Mouse (Mus musculus): ENCODE results near the gene Gtf3c1. TPM values are rescaled to one million over a fixed set of nuclear protein-coding genes. Genes with fewer than 3 reads are reported as not detected.

Gtf3c1 gene
- polyA plus RNA-seq, 1 experiment from 2014 or later, result 24.0 TPM

GRCm38 (mm10) chr7:125597083-125597482 is 110.5 kb downstream of the Gtf3c1 start:
- Histone ChIP-seq H3K27ac (ENCODE audit: low read length) (no peak overlapping the region), H3K4me2 (ENCODE audit: low read depth, low read length) (no peak overlapping the region), H3K9me3 (replicated peaks; ENCODE audit: control insufficient read depth, low read length) (no peaks in the 10 kb centered on the region), H3K4me3 (replicated peaks; ENCODE audit: low read length) (no peak overlapping the region), H3K27me3 (ENCODE audit: control insufficient read depth, insufficient read depth, low read length) (no peaks in the 10 kb centered on the region), H3K4me1 (ENCODE audit: control insufficient read depth, insufficient read depth, low read length) (no peaks in the 10 kb centered on the region), H3K36me3 (ENCODE audit: control insufficient read depth, insufficient read depth, low read length) (no peaks in the 10 kb centered on the region), H3K9ac (ENCODE audit: low read length) (no peak overlapping the region)
- 80% methylated on average over 9 of the region's 9 CpGs for WGBS
- no peak for ATAC-seq (ENCODE audit: insufficient read depth, low FRiP score)

DNA sequence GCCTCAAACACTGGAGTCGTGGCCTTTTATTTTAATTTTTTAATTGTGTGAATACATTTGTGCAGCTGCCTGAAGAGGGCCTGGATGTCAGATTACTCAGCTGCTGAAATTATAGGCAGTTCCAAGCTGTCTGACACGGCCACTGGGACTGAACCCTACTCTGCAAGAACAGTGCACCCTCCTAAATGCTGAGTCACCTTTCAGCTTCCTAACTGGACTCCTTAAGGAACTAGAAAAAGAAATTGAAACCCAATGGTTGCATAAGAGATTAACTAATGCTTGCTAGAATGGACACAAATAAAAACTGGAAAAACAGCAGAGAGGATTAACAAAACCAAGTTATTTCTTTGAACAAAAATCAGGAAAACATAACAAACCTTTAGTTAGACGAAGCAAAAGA is 111.2 kb downstream of the Gtf3c1 start:
- Histone ChIP-seq H3K9ac (ENCODE audit: low read length) (no peak overlapping the region), H3K27me3 (ENCODE audit: control insufficient read depth, insufficient read depth, low read length) (no peaks in the 10 kb centered on the region), H3K4me1 (ENCODE audit: control insufficient read depth, insufficient read depth, low read length) (no peaks in the 10 kb centered on the region), H3K9me3 (replicated peaks; ENCODE audit: control insufficient read depth, low read length) (no peaks in the 10 kb centered on the region), H3K36me3 (ENCODE audit: control insufficient read depth, insufficient read depth, low read length) (no peaks in the 10 kb centered on the region), H3K4me3 (replicated peaks; ENCODE audit: low read length) (no peak overlapping the region), H3K4me2 (ENCODE audit: low read depth, low read length) (no peak overlapping the region), H3K27ac (ENCODE audit: low read length) (no peak overlapping the region)
- no peak for ATAC-seq (ENCODE audit: insufficient read depth, low FRiP score)
- WGBS, result 65% methylated on average over 3 of the region's 3 CpGs

- no peak overlapping the region for H3K9ac ChIP-seq (ENCODE audit: low read length)
- H3K4me1 ChIP-seq (ENCODE audit: control insufficient read depth, insufficient read depth, low read length), result no peaks in the 10 kb centered on the region
- H3K36me3 ChIP-seq (ENCODE audit: control insufficient read depth, insufficient read depth, low read length), result no peaks in the 10 kb centered on the region
- H3K4me3 ChIP-seq (replicated peaks; ENCODE audit: low read length), result no peak overlapping the region
- no peaks in the 10 kb centered on the region for H3K27me3 ChIP-seq (ENCODE audit: control insufficient read depth, insufficient read depth, low read length)
- 83% methylated on average over 4 of the region's 4 CpGs for WGBS
- no peak overlapping the region for H3K4me2 ChIP-seq (ENCODE audit: low read depth, low read length)
- H3K9me3 ChIP-seq (replicated peaks; ENCODE audit: control insufficient read depth, low read length), result no peaks in the 10 kb centered on the region
- ATAC-seq (ENCODE audit: insufficient read depth, low FRiP score), result no peak
- H3K27ac ChIP-seq (ENCODE audit: low read length), result no peak overlapping the region
Observed at GRCm38 (mm10) chr7:125593831-125594230, 113.7 kb downstream of the Gtf3c1 start.

Other genes starting within 250 kb of the Gtf3c1 start
- gene Nsmce1, start 216.2 kb downstream of the Gtf3c1 start, polyA plus RNA-seq (2015; fragmentation: Nextera tagmentation; extraction: Ambion mirVana), result 103 and 104 TPM in 2 replicates
- 12.3 and 13.8 TPM in 2 replicates for gene Il4ra, start 155.7 kb downstream of the Gtf3c1 start, polyA plus RNA-seq (2015; fragmentation: Nextera tagmentation; extraction: Ambion mirVana)
- 0.45 and 0.70 TPM in 2 replicates for gene Il21r, start 104.4 kb downstream of the Gtf3c1 start, polyA plus RNA-seq (2015; fragmentation: Nextera tagmentation; extraction: Ambion mirVana)
- 8.2 and 8.5 TPM in 2 replicates for gene D430042O09Rik, start 108 bp upstream of the Gtf3c1 start, polyA plus RNA-seq (2015; fragmentation: Nextera tagmentation; extraction: Ambion mirVana)